Mouse (Mus musculus): ENCODE measurements at regions not wholly inside any gene's neighbourhood (a gene's known extent, or its start where the extent isn't known, plus 50 kb on each side); places are given as distances from the start of the nearest gene placed in this dataset.

GRCm38 (mm10) chr3:132033078-132033713 is 51.9 kb upstream of the Dkk2 start:
- TF ChIP-seq CTCF (IDR thresholded peaks at IDR 0.05; ENCODE audit: insufficient read depth, low read length) (no peak), POLR2A (IDR thresholded peaks at IDR 0.05; ENCODE audit: borderline replicate concordance, extremely low read depth, low read depth, low read length) (no peak)
